Comparison of ENCODE assay signal across 14 mouse cellular contexts in the genomic region with DNA sequence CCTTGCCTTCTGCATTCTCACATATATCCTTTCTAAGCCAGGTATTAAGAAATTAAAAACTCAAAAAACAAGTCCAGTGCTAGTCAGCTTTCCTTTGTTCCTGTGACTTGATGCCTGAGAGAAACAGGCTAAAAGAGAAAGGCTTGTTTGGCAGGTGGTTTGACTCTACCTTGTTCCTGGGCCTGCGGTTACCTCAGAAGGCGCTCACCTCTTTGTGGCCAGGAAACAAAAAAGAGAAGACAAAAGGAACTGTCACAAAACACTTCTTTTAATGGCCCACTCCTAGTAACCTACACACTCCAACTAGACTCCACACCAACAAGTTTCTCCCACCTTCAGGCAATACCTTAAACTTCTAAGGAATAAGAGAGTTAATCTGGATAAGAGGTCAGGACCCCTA. TPM values are rescaled to one million over a fixed set of nuclear protein-coding genes. Genes with fewer than 3 reads are reported as not detected.
"Had no signal": no experiment of that assay in that cellular context is flagged by ENCODE, and none has a peak within 500 bp of the region (broad histone marks: within the 10 kb centered on the region; RNA-seq: fewer than 3 reads in every experiment).

No protein-coding gene starts in this region.

- H3K4me3 ChIP-seq: layer of hippocampus, adult 2 months; limb, embryonic 12.5 days; midbrain, embryonic 10.5 days; midbrain, embryonic 15.5 days had no signal

- H3K9ac ChIP-seq: limb, embryonic 12.5 days; liver, embryonic 14.5 days; midbrain, embryonic 15.5 days had no signal

- H3K27ac ChIP-seq: kidney, postnatal 0 days; layer of hippocampus, adult 2 months; limb, embryonic 12.5 days; liver, embryonic 14.5 days; midbrain, embryonic 15.5 days; stomach, postnatal 0 days had no signal

- H3K4me2 ChIP-seq: limb, embryonic 12.5 days; midbrain, embryonic 15.5 days had no signal

- H3K4me1 ChIP-seq: midbrain, embryonic 15.5 days had no signal

- H3K27me3 ChIP-seq: limb, embryonic 12.5 days; midbrain, embryonic 15.5 days had no signal

- H3K9me3 ChIP-seq: limb, embryonic 12.5 days; midbrain, embryonic 10.5 days; midbrain, embryonic 15.5 days had no signal

- H3K36me3 ChIP-seq: limb, embryonic 12.5 days; midbrain, embryonic 10.5 days; midbrain, embryonic 15.5 days had no signal

- DNase-seq: kidney, adult 11 months; kidney, adult 9 months; kidney, postnatal 4 days; liver; lung, adult 18-20 months; lung, postnatal 4 days; right cerebral cortex, postnatal 14 days had no signal

- ATAC-seq: midbrain, embryonic 15.5 days had no signal

RNA-seq across cellular contexts. Expression of a gene that starts 9.5 kb away (rescaled TPM):
- total RNA-seq: layer of hippocampus, adult 2 months had no signal
